Mouse (Mus musculus): Measurements from ENCODE around the gene Pou2f3. TPM values are rescaled to one million over a fixed set of nuclear protein-coding genes. Genes with fewer than 3 reads are reported as not detected.
"Not testable (repeated sequence)": the region's sequence is repeated elsewhere in the genome, so short reads cannot be mapped to it uniquely, and the experiment has no call there.

Pou2f3 gene
- total RNA-seq, 2 experiments from 2014 or later = 0.15 to 0.23 TPM

- DNase-seq (ENCODE audit: low spot score in 2 of 2) = no peak
These were observed 32.0 kb downstream of the Pou2f3 start for GRCm38 (mm10) chr9:43178172-43178571.

- DNase-seq (ENCODE audit: low spot score in 2 of 2) = no peak
These were observed 43.1 kb downstream of the Pou2f3 start for GRCm38 (mm10) chr9:43167081-43167480.

GRCm38 (mm10) chr9:43166346-43166745 lies 43.8 kb downstream of the Pou2f3 start:
- DNase-seq (ENCODE audit: low spot score in 2 of 2) = no peak

- no peak for DNase-seq (ENCODE audit: low spot score in 2 of 2)
These were observed 54.2 kb downstream of the Pou2f3 start for GRCm38 (mm10) chr9:43155960-43156359.

GRCm38 (mm10) chr9:43151779-43152178 lies 58.4 kb downstream of the Pou2f3 start:
- DNase-seq (ENCODE audit: low spot score in 2 of 2) = no peak

GRCm38 (mm10) chr9:43150957-43151356 lies 59.2 kb downstream of the Pou2f3 start:
- DNase-seq (ENCODE audit: low spot score in 2 of 2) = no peak

GRCm38 (mm10) chr9:43150075-43150474 lies 60.1 kb downstream of the Pou2f3 start:
- DNase-seq (ENCODE audit: low spot score in 2 of 2) = no peak

GRCm38 (mm10) chr9:43149498-43149897 lies 60.7 kb downstream of the Pou2f3 start:
- DNase-seq (ENCODE audit: low spot score in 2 of 2) = no peak

GRCm38 (mm10) chr9:43145196-43145595 lies 65.0 kb downstream of the Pou2f3 start:
- DNase-seq (ENCODE audit: low spot score in 2 of 2) = no peak

GRCm38 (mm10) chr9:43144206-43144810 lies 65.9 kb downstream of the Pou2f3 start:
- no peak for DNase-seq (ENCODE audit: low spot score in 2 of 2)

GRCm38 (mm10) chr9:43141839-43142238 lies 68.3 kb downstream of the Pou2f3 start:
- DNase-seq (ENCODE audit: low spot score in 2 of 2) = peak; percentile 50 to 70

- DNase-seq (ENCODE audit: low spot score in 2 of 2) = no peak
These were observed 76.6 kb downstream of the Pou2f3 start for GRCm38 (mm10) chr9:43133525-43133924.

GRCm38 (mm10) chr9:43132380-43132779 lies 77.8 kb downstream of the Pou2f3 start:
- DNase-seq (ENCODE audit: low spot score in 2 of 2) = no peak

- no peak for DNase-seq (ENCODE audit: low spot score in 2 of 2)
These were observed 78.2 kb downstream of the Pou2f3 start for GRCm38 (mm10) chr9:43131940-43132339.

- DNase-seq (ENCODE audit: low spot score in 2 of 2) = no peak
These were observed 79.5 kb downstream of the Pou2f3 start for GRCm38 (mm10) chr9:43130684-43131083.

GRCm38 (mm10) chr9:43127101-43127787 lies 82.9 kb downstream of the Pou2f3 start:
- peak in 1 of 2 experiments; percentile 42 for DNase-seq (ENCODE audit: low spot score in 2 of 2)

GRCm38 (mm10) chr9:43122379-43122778 lies 87.8 kb downstream of the Pou2f3 start:
- DNase-seq (ENCODE audit: low spot score in 2 of 2) = no peak

- DNase-seq (ENCODE audit: low spot score in 2 of 2) = not testable (repeated sequence)
These were observed 88.2 kb downstream of the Pou2f3 start for GRCm38 (mm10) chr9:43121948-43122347.

GRCm38 (mm10) chr9:43116997-43117336 lies 93.2 kb downstream of the Pou2f3 start:
- DNase-seq (ENCODE audit: low spot score in 2 of 2) = no peak

GRCm38 (mm10) chr9:43116134-43116996 lies 93.8 kb downstream of the Pou2f3 start, which contains the start of gene Tmem136:
Tmem136 (minus strand) TSS chr9:43116570.
- peak; percentile 23 to 40 for DNase-seq (ENCODE audit: low spot score in 2 of 2)

GRCm38 (mm10) chr9:43115431-43116133 lies 94.6 kb downstream of the Pou2f3 start:
- DNase-seq (ENCODE audit: low spot score in 2 of 2) = no peak

Measured in gastrocnemius, postnatal 4 days (tissue).